Mouse (Mus musculus) lung, adult 2 months (tissue): ENCODE data around the gene Foxj3.

Source experiments
- CTCF ChIP-seq: fragments of 200-500 bp; IDR thresholded peaks from 2 replicates; pipeline ENCODE4 v1.5.1; 2011; ENCODE audit warnings: mild to moderate bottlenecking, low read length, control low read depth; ENCODE audit not compliant: insufficient read depth
- POLR2A ChIP-seq: fragments of 200-500 bp; IDR thresholded peaks from 2 replicates; pipeline ENCODE4 v1.6.1; 2011; ENCODE audit warnings: low read depth, mild to moderate bottlenecking, control low read depth, low read length, borderline replicate concordance; ENCODE audit errors: extremely low read depth

DNA sequence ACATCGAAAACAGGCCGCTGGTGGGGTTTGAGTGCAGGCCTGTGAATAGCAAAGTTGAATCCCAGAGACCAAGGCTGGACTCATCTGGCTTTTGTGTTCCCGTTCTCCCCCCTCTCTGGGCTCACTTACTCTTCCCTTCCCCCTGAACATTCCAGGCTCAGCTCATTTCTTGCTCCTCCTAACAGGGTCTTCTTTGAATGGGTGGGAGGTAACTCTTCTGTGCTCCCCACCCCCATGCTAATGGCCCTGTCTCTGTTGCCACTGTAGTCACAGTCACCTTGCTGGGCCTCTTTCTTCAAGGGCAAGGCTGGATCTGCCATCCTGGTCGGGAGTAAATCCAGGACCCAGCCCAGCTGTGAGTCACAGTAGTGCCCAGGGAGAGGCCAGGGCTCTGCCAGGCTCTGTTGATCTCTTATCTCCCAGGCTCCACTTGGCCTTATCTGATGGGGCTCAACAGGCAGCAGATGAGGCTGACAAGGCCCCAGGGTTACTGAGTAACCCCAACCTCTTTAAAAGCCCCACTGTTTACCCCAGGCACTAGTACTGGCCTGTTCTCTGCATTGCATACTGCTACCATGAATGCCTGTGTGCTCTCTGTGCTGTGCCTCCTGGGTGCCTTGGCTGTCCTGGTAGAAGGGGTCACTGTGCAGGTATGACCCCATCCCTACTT, 100.5 kb downstream of the Foxj3 start, which contains the start of gene Guca2a:
- TF ChIP-seq CTCF (no peak), POLR2A (no peak)
